Mouse (Mus musculus) heart, adult 9 months (tissue): ENCODE measurements at regions not wholly inside any gene's neighbourhood (a gene's known extent, or its start where the extent isn't known, plus 50 kb on each side); places are given as distances from the start of the nearest gene placed in this dataset.

Source experiments
- DNase-seq, 2 experiments: peaks; one replicate each; pipeline ENCODE4 v3.0.0; 2022; ENCODE audit warnings: low spot score in 2 of 2

GRCm38 (mm10) chr13:46116576-46116975 is 151.8 kb upstream of the Atxn1 start:
- no peak for DNase-seq

GRCm38 (mm10) chr13:46104971-46105370 is 140.2 kb upstream of the Atxn1 start:
- DNase-seq = no peak

- no peak for DNase-seq
These were observed 133.8 kb upstream of the Atxn1 start for GRCm38 (mm10) chr13:46098621-46099020.

- DNase-seq = no peak
These were observed 133.3 kb upstream of the Atxn1 start for GRCm38 (mm10) chr13:46098131-46098530.

- no peak for DNase-seq
These were observed 132.2 kb upstream of the Atxn1 start for GRCm38 (mm10) chr13:46096968-46097367.

- no peak for DNase-seq
These were observed 131.6 kb upstream of the Atxn1 start for GRCm38 (mm10) chr13:46096416-46096815.

GRCm38 (mm10) chr13:46092787-46093186 is 128.0 kb upstream of the Atxn1 start:
- no peak for DNase-seq

- DNase-seq = no peak
These were observed 126.3 kb upstream of the Atxn1 start for GRCm38 (mm10) chr13:46091109-46091508.

- DNase-seq = no peak
These were observed 123.4 kb upstream of the Atxn1 start for GRCm38 (mm10) chr13:46088237-46088636.

GRCm38 (mm10) chr13:46087663-46088062 is 122.9 kb upstream of the Atxn1 start:
- DNase-seq = no peak

- no peak for DNase-seq
These were observed 112.1 kb upstream of the Atxn1 start for GRCm38 (mm10) chr13:46076879-46077278.

GRCm38 (mm10) chr13:46071670-46072069 is 106.9 kb upstream of the Atxn1 start:
- no peak for DNase-seq

GRCm38 (mm10) chr13:46069571-46069970 is 104.8 kb upstream of the Atxn1 start:
- no peak for DNase-seq

GRCm38 (mm10) chr13:46062758-46063157 is 98.0 kb upstream of the Atxn1 start:
- DNase-seq = no peak

- DNase-seq = no peak
These were observed 95.1 kb upstream of the Atxn1 start for GRCm38 (mm10) chr13:46059870-46060269.

GRCm38 (mm10) chr13:46058862-46059261 is 94.1 kb upstream of the Atxn1 start:
- DNase-seq = peak in 1 of 2 experiments; percentile 25

GRCm38 (mm10) chr13:46058341-46058740 is 93.5 kb upstream of the Atxn1 start:
- DNase-seq = no peak

- DNase-seq = no peak
These were observed 90.6 kb upstream of the Atxn1 start for GRCm38 (mm10) chr13:46055410-46055809.

GRCm38 (mm10) chr13:46043568-46043967 is 78.8 kb upstream of the Atxn1 start:
- no peak for DNase-seq

GRCm38 (mm10) chr13:46043016-46043415 is 78.2 kb upstream of the Atxn1 start:
- peak in 1 of 2 experiments; percentile 21 for DNase-seq

GRCm38 (mm10) chr13:46042224-46042623 is 77.4 kb upstream of the Atxn1 start:
- DNase-seq = no peak

- no peak for DNase-seq
These were observed 76.7 kb upstream of the Atxn1 start for GRCm38 (mm10) chr13:46041475-46041874.

- DNase-seq = no peak
These were observed 75.3 kb upstream of the Atxn1 start for GRCm38 (mm10) chr13:46040062-46040461.
